Mouse (Mus musculus) neutrophil, adult 5-6 weeks (primary cell): ENCODE data around the gene Snrpc. TPM values are rescaled to one million over a fixed set of nuclear protein-coding genes. Genes with fewer than 3 reads are reported as not detected.
"Not testable (repeated sequence)": the region's sequence is repeated elsewhere in the genome, so short reads cannot be mapped to it uniquely, and the experiment has no call there.

Experiments
- ATAC-seq: fragments of 151-379, 151-347 bp; 2 replicates; pipeline ENCODE4 v1.8.0; 2017; ENCODE audit warnings: mild to moderate bottlenecking, moderate TSS enrichment; ENCODE audit not compliant: insufficient number of reproducible peaks, poor library complexity, low FRiP score, severe bottlenecking; ENCODE audit errors: extremely low read depth
- total RNA-seq: library from RNA; stranded (forward); fragments of 200-1000 nt; gene quantifications from 2 replicates; pipeline ENCODE4 v1.2.3, GENCODE M21; 2017

Gene Snrpc
- total RNA-seq = 74.8 and 75.6 TPM in 2 replicates

DNA sequence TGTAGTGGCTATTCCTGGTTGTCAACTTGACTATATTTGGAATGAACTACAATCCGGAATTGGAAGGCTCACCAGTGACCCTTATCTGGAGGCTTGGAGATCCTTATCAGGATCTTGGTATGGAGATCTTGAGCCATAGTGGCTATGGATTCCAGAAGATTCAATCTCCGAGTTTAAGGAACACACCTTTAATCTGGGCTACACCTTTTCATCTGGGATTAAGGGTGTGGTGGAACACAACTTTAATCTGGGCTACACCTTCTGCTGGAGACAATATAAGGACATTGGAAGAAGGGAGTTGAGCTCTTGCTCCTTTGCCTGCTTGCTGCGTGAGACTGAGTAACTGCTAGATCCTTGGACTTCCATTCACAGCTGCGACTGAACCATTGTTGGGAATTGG lies at the start of gene Snrpc:
Snrpc (plus strand) TSS at position 301 of the 400 bp plus-strand sequence.
- ATAC-seq = not testable (repeated sequence)

DNA sequence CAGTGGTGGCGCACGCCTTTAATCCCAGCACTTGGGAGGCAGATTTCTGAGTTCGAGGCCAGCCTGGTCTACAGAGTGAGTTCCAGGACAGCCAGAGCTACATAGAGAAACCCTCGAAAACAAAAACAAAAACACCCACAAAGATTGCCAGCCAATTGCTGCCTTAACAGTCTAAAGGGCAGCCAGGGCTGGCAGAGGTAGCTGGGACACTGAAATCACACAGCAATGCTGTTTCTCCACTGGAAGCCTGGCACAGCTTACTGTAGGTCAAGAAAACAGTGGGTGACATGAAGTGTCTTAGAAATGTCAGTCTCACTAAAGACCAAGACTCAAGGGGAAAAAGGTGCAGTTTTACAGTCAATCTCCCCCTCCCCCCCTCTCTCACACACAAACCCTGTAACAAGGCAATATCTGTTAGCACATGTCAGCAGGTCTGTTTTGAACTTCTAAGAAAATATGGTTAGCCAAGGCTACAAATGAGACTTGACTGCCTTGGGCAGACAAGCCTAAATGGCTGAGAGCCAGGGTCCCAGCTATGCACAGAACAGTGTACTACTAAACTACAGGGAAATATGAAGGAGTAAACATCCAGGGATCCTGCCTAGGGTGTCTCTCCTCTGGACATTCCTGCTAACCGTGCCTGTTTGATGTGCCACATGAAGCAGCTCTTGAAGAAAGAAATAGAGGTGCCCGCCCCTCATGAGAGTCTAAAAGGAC lies 49.3 kb upstream of the Snrpc start:
- ATAC-seq = no peak

DNA sequence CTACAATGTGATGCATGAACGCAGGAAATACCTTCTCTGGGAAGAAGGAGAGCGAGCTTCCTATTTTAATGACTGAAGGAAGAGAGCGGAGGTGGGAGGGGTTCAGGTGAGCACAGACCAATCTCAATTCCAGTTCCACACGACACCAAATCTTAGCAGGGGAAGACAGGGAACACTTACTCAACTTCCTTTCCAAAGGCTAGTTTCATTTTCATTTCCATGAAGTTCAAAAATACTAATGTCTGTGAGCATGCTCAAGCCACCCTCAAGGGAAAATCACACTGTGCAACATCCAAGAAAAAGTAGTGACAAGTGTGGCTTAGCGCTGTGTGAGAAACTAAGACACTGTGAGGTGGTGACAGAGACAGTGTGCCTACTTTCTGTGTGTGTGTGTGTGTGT lies 47.9 kb upstream of the Snrpc start:
- no peak for ATAC-seq

GRCm38 (mm10) chr17:27790976-27791375 lies 47.0 kb upstream of the Snrpc start:
- no peak for ATAC-seq

DNA sequence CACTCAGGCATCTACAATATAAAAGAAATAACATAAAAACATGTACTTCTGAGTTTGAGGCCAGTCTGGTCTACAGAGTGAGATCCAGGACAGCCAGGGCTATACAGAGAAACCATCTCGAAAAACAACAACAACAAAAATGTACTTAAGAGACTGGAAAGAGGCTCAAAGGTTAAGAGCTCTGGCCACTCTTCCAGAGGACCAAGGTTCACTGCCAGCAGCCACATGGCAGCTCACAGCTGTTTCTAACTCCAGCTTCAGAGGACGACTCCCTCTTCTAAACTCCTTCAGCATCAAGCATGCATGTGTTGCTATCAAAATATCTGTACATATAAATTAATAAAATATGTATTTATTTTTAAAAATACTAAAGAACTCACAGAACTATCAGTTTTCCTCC lies 46.4 kb upstream of the Snrpc start:
- no peak for ATAC-seq

GRCm38 (mm10) chr17:27792516-27792915 lies 45.4 kb upstream of the Snrpc start:
- no peak for ATAC-seq

DNA sequence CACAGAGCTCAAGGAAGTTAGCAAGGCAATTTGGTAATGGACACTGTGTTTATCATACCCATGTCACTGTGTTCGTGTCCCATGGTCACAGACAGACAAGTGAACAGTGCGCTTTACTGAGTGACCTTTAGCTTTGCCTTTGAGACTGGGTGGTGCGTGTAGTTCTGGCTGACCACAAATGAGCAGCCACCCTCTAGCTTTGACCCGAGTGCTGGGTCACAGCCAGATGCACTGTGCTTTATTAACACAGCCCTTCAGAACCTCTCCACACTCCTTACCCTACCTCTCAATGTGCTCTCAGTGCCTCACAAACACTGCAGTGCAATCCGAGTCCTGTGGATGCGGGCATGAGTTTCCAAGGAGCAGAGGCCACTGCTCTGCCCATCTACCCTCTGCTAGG lies 44.8 kb upstream of the Snrpc start:
- no peak for ATAC-seq

- no peak for ATAC-seq
These were observed 41.2 kb upstream of the Snrpc start for GRCm38 (mm10) chr17:27796780-27797179.

DNA sequence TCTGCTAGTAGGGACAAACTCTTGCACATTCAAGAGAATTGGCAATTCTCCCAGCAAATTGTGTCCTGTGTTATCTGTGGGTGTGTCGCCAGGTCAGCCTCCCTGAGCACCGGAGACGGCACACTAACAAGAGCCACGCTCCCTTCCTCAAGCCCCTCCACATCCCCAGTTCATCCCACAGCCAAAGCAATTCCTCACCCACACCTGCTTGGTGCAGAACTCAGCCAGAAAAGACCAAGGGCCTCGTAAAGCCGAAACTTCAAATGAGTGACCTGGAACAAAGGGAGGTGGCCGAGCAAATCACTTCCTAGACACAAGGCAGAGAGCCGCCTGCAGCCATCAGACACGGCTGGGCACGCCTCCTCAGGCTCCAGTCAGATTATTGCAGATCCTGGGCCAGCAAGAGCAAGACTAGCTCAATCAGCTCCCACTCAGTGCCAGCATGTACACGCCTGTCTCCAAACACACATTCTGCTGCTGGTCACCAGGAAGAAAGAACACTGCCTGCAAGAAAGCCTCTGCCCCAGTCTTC lies 40.5 kb upstream of the Snrpc start:
- ATAC-seq = no peak

- 0 out of 2 replicates have a peak, but pooled peaks have one; percentile 51 for ATAC-seq
These were observed 38.0 kb upstream of the Snrpc start for GRCm38 (mm10) chr17:27799771-27800584.

- no peak for ATAC-seq
These were observed 37.0 kb upstream of the Snrpc start for GRCm38 (mm10) chr17:27800710-27801648.

- no peak for ATAC-seq
These were observed 34.2 kb upstream of the Snrpc start for GRCm38 (mm10) chr17:27803752-27804151.

DNA sequence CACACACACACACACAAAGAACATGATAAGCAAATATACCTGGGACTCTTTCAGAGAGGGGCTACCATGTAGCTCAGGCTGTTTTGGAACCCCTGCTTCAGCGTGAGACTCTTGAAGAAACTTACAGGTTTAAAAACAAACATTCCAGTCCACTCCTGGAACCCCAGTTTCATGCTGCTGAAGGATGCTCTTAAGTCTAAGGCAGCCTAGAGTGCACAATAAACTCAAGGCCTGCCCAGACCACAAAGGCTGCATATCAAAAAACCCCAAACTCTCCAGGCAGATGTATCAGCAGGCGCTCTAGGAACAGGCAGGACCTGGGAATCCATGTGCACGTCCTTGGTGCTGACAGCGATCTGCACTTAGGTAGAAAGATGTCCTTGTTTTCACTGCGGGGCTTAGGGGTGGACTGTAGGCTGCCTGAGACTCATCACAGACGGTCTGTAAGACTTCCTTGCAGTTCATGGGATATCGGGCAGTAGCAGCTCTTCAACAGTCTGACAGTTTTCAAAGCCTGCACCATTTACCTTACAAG lies 33.7 kb upstream of the Snrpc start:
- ATAC-seq = no peak

DNA sequence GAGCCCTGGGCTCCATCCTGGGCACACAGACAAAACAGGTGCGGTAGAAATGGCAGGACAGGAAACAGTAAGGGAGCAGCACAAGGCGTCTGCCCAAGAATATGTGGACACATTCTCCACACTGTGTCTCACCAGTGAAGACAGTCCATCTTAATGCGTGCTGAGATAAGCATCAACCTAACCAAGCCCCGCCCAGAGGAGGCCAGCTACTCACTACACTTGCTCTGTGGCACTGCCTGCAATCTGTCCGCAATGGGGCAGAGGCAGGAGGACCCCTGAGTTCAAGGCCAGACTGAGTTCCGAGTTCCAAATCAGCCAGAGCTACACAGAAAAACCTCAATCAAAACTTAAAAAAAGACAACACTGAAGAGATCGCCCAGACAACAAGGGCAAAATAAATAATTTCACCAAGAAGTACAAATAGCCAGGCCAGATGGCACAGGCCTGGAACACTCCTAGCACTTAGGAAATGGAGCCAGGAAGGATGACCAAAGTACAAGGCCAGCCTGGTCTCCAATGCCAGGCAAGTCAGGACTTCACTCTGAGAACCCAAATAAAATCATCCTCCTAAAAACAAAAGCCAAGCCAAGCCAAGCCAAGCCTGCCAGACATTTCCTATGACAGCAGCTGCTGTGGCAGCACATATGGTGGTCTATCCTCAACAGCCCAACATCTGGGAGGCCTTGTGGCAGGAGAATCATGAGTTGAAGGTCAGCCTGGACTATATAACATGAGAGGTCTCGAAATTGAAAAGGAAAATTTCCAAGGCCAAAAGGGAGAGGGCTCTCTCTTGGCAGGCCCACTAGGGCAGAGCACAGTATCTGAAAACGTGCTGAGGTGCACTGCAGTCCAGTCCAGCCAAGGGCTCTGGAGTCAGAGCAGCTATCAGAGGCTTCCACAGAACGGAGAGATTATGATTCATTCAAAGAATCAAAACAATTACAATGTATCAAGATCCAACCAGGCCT lies 32.9 kb upstream of the Snrpc start:
- no peak for ATAC-seq

DNA sequence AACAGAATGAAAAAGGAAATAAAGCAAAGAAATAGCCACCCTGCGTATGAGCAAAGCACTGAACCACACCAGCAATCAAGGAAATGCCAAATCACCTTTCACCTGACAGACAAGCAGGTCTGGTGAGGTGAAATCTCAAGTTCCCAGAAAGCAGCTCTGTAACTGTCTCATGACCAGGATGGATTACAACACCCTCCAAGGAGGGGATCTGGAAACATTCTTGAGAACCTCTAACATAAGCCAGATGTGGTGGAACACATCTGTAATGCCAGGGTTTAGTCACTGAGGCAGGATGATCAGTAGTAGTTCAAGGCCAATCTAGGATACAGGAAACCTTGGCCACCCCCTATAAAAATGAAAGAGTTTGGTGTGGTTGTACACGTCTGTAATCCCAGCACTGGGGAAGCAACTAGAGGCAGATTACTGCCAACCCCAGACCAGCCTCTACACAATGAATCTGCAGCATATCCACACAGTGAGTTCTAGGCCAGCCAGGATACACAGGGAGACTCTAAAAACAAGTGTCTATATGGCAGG lies 30.3 kb upstream of the Snrpc start:
- no peak for ATAC-seq

DNA sequence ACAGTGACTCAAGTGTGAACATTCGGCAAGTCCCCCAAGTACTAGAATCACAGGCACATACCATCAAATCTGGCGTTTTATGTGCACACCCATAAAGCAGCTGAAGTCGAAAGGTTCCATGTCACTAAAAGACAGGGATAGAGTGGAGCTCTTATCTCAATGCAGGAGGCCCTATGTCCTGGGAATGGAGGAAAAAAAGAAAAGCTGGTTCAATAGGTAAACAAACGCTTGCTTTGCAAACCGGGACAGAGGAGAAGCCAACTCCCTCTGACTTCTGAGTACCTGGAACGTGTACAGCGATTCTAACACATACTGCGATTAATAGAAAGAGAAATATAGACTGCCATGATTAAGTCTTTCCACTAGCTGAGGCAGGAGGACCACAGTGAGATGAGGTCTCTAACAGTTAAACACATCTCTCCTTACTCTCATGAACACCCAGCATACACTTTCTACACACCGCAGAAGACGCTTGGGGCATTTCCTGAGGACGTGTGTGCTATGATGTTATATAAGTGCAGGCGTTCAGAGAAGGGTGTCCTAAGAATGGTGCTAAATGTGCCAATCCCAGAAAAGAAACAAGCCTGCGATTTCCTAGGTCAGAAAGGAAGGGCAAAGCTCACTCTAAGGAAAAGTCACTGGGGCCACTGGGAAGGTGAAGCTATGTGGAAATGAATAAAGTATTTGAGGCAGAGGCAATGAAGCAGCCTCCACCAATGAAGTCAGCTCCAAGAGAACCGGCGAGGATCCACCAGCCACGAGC lies 27.2 kb upstream of the Snrpc start:
- ATAC-seq = no peak

DNA sequence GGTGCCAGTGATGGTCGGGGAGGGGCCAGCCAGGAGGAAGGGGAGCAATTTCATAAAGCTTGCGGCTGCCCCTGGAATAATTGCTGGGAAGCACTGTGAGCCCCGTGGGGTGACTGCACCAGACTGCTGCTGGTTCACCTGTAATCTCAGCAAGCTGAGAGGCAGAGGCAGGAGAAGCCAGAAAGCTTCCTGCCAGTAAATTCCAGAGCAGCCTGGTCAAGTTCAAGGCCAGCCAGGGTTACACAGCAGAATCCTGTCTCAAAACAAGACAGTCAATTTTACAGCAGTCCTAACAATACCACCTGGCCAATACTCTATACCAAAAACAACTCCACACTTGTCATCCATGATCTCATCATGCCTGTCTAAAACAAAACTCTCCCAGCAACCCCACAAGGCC lies 26.0 kb upstream of the Snrpc start:
- no peak for ATAC-seq
